Mouse (Mus musculus) stomach, embryonic 15.5 days (tissue): ENCODE results near the gene Hhatl. TPM values are rescaled to one million over a fixed set of nuclear protein-coding genes. Genes with fewer than 3 reads are reported as not detected.

ENCODE experiments used
- ATAC-seq: fragments of 200-750 bp; cut with Nextera tagmentation; 2 replicates; pipeline ENCODE4 v1.8.0; 2017; ENCODE audit warnings: low read depth, moderate number of reproducible peaks, moderate TSS enrichment; ENCODE audit not compliant: insufficient read depth, low FRiP score
- H3K27ac ChIP-seq: fragments of 300-500 bp; sonication (generic); 2 replicates; pipeline ENCODE4 v1.5.1; 2015; ENCODE audit warnings: mild to moderate bottlenecking, inconsistent platforms
- H3K27me3 ChIP-seq: fragments of 300-500 bp; sonication (generic); replicated peaks from 2 replicates; pipeline ENCODE4 v1.6.1; 2015; ENCODE audit warnings: inconsistent platforms
- H3K36me3 ChIP-seq: fragments of 300-500 bp; sonication (generic); 2 replicates; pipeline ENCODE4 v1.6.1; 2015; ENCODE audit warnings: inconsistent platforms
- H3K4me1 ChIP-seq: fragments of 300-500 bp; sonication (generic); 2 replicates; pipeline ENCODE4 v1.6.1; 2015; ENCODE audit warnings: inconsistent platforms
- H3K4me2 ChIP-seq: fragments of 300-500 bp; sonication (generic); 2 replicates; pipeline ENCODE4 v1.6.1; 2015; ENCODE audit warnings: mild to moderate bottlenecking, inconsistent platforms
- H3K4me3 ChIP-seq: fragments of 300-500 bp; sonication (generic); replicated peaks from 2 replicates; pipeline ENCODE4 v1.5.1; 2015; ENCODE audit warnings: inconsistent platforms
- H3K9ac ChIP-seq: fragments of 300-500 bp; sonication (generic); 2 replicates; pipeline ENCODE4 v1.6.1; 2015; ENCODE audit warnings: inconsistent platforms
- H3K9me3 ChIP-seq: fragments of 300-500 bp; sonication (generic); 2 replicates; pipeline ENCODE4 v1.6.1; 2016; ENCODE audit warnings: inconsistent platforms
- WGBS: fragments of 180-500 bp; shearing (Covaris S2); methylation state at CpG from one replicate; pipeline ENCODE4 v1.1.7; 2015; 5-methylcytosine and 5-hydroxymethylcytosine counted together
- polyA plus RNA-seq: library from polyadenylated mRNA; unstranded; fragments of >200 nt; fragmentation: Nextera tagmentation; extraction: Ambion mirVana; gene quantifications from 2 replicates; pipeline ENCODE4 v1.2.1, GENCODE M21; 2015

Gene Hhatl
- polyA plus RNA-seq, 1 experiment from 2014 or later, result 1.2 TPM

DNA sequence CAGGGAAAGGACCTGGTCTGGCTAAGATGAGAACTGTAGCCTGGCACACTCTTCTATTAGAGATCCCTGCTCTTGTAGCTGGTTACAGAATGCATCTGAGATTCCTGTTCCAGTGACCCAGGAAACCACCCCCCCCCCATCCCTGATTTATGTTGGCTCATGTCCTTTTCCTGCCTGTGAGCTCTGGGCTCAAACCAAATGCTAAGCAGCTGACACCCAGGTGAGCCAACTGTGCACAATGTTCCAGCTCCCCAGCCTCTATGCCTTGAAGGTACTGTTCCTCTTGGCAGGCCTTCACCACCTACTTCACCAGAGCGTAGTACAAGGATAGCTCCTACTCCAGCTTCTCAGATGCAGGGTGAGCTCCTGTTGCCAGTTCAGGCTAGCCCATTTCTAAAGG is 30.7 kb upstream of the Hhatl start:
- Histone ChIP-seq H3K27me3 (no peaks in the 10 kb centered on the region), H3K4me3 (no peak overlapping the region), H3K9me3 (no peaks in the 10 kb centered on the region), H3K27ac (no peak overlapping the region), H3K36me3 (no peaks in the 10 kb centered on the region), H3K4me1 (0 out of 2 replicates have a peak, but pooled peaks cover 4% of the 10 kb centered on the region), H3K9ac (no peak overlapping the region), H3K4me2 (no peak overlapping the region)
- ATAC-seq, result no peak
- WGBS, result 84% methylated on average over 1 of the region's 1 CpGs

DNA sequence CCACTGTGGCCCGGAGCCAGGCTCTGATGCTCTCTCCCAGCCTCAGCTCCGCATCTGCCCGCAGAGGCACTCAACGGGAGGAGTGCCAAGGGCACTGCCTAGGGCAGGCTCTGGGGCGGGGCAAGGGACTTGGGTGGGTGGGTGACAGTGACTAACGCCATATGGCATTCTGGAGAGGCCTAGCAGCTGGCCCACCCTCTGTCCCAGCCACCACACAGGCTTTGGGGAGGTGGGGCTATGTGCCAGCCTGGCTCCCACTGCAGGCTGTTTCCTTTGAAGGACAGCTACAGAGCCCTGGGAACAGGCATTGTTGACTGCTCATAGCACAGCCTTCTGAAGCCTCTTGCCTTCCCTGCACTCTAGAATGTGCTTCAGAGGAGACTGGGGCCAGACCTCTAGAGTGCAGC is 30.3 kb upstream of the Hhatl start:
- no peak for ATAC-seq
- Histone ChIP-seq H3K27ac (no peak overlapping the region), H3K9me3 (no peaks in the 10 kb centered on the region), H3K4me3 (no peak overlapping the region), H3K9ac (no peak overlapping the region), H3K4me2 (no peak overlapping the region), H3K27me3 (no peaks in the 10 kb centered on the region), H3K36me3 (no peaks in the 10 kb centered on the region), H3K4me1 (0 out of 2 replicates have a peak, but pooled peaks cover 4% of the 10 kb centered on the region)
- WGBS, result 71% methylated on average over 6 of the region's 6 CpGs

GRCm38 (mm10) chr9:121820765-121821164 is 28.5 kb upstream of the Hhatl start:
- 67% methylated on average over 5 of the region's 5 CpGs for WGBS
- Histone ChIP-seq H3K9me3 (no peaks in the 10 kb centered on the region), H3K4me2 (no peak overlapping the region), H3K36me3 (no peaks in the 10 kb centered on the region), H3K27me3 (no peaks in the 10 kb centered on the region), H3K27ac (no peak overlapping the region), H3K9ac (no peak overlapping the region), H3K4me3 (no peak overlapping the region), H3K4me1 (0 out of 2 replicates have a peak, but pooled peaks cover 4% of the 10 kb centered on the region)
- no peak for ATAC-seq

GRCm38 (mm10) chr9:121819771-121820471 is 27.6 kb upstream of the Hhatl start:
- H3K27me3 ChIP-seq, result no peaks in the 10 kb centered on the region
- no peak overlapping the region for H3K9ac ChIP-seq
- H3K27ac ChIP-seq, result peak overlapping the region; percentile 21; the same call in 1 of the 2 replicates
- H3K4me1 ChIP-seq, result 0 out of 2 replicates have a peak, but pooled peaks cover 4% of the 10 kb centered on the region
- H3K36me3 ChIP-seq, result no peaks in the 10 kb centered on the region
- H3K4me2 ChIP-seq, result no peak overlapping the region
- no peaks in the 10 kb centered on the region for H3K9me3 ChIP-seq
- ATAC-seq, result no peak
- H3K4me3 ChIP-seq, result no peak overlapping the region
- WGBS, result 42% methylated on average over 7 of the region's 7 CpGs

GRCm38 (mm10) chr9:121819073-121819770 is 26.9 kb upstream of the Hhatl start:
- H3K9me3 ChIP-seq, result no peaks in the 10 kb centered on the region
- H3K27ac ChIP-seq, result peak overlapping the region; percentile 21; the same call in 1 of the 2 replicates
- H3K27me3 ChIP-seq, result no peaks in the 10 kb centered on the region
- H3K36me3 ChIP-seq, result no peaks in the 10 kb centered on the region
- 0 out of 2 replicates have a peak, but pooled peaks cover 4% of the 10 kb centered on the region for H3K4me1 ChIP-seq
- 0 out of 2 replicates have a peak, but pooled peaks have one; percentile 11 for ATAC-seq
- no peak overlapping the region for H3K9ac ChIP-seq
- H3K4me2 ChIP-seq, result peak overlapping the region; percentile 23; the same call in 1 of the 2 replicates
- no peak overlapping the region for H3K4me3 ChIP-seq
- 43% methylated on average over 9 of the region's 9 CpGs for WGBS

- Histone ChIP-seq H3K9me3 (no peaks in the 10 kb centered on the region), H3K36me3 (no peaks in the 10 kb centered on the region), H3K27me3 (no peaks in the 10 kb centered on the region), H3K4me1 (0 out of 2 replicates have a peak, but pooled peaks cover 7% of the 10 kb centered on the region), H3K4me2 (no peak overlapping the region), H3K4me3 (no peak overlapping the region), H3K27ac (no peak overlapping the region), H3K9ac (no peak overlapping the region)
- 73% methylated on average over 6 of the region's 6 CpGs for WGBS
- no peak for ATAC-seq
Measured at GRCm38 (mm10) chr9:121815183-121815582, 22.9 kb upstream of the Hhatl start.

DNA sequence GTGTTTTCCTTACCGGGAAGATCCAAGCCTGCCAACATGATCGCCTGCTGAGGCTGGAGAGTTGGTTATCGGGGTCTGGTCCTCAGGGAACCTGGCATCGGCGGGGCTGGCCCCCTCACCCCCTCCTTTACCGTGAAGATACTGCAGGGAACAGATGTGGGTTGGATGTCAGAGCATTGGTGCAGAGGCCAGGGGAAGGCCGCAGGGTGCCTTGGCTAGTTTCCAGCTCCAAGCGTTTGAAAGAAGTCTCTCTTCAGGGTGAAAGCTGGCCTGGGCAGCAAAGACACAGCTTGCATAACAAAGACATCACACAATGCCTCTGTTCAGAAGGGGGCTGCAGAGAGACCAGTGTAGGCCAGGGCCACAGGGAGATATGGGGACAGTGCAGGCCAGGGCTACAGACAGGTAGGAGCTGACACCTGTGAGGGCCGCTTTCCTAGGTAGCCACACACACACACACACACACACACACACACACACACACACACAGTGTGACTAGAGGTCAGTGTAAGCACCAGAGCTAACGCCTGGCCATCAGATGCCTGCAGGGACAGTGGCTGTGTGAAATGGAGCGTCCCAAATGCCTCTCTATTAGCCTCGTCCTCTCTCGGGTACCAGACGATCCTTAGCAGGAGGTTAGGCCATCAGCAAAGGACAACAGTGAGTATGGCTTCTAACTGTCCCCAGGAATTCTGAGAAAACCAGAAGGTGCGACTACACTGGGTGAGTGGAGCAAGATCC is 17.9 kb upstream of the Hhatl start:
- no peaks in the 10 kb centered on the region for H3K27me3 ChIP-seq
- H3K4me1 ChIP-seq, result 0 out of 2 replicates have a peak, but pooled peaks cover 7% of the 10 kb centered on the region
- no peak overlapping the region for H3K4me3 ChIP-seq
- H3K36me3 ChIP-seq, result no peaks in the 10 kb centered on the region
- no peak for ATAC-seq
- no peak overlapping the region for H3K9ac ChIP-seq
- H3K4me2 ChIP-seq, result no peak overlapping the region
- no peaks in the 10 kb centered on the region for H3K9me3 ChIP-seq
- H3K27ac ChIP-seq, result no peak overlapping the region
- WGBS, result 48% methylated on average over 15 of the region's 15 CpGs

DNA sequence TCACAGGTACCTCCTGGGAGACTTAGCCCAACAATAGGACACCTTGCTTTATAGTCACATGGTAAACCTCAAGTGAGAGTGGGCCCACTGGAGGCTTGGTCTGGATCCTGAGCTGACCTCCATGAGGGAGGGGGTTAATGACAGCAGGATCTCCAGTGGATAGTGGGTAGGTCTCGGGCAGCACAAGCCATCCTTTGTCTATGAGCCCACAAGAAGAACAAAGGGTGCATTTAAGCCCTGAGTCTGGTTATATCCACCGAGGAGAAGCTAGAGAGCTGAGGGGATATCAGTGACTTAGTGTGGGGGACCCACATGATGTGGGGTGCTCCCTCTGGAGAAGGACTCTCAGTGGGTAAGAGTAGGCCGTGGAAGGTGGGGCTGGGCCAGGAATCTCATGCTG is 16.2 kb upstream of the Hhatl start:
- WGBS, result 71% methylated on average over 3 of the region's 3 CpGs
- no peak overlapping the region for H3K9ac ChIP-seq
- H3K27ac ChIP-seq, result no peak overlapping the region
- no peak for ATAC-seq
- H3K4me2 ChIP-seq, result no peak overlapping the region
- H3K4me1 ChIP-seq, result 0 out of 2 replicates have a peak, but pooled peaks cover 7% of the 10 kb centered on the region
- H3K27me3 ChIP-seq, result no peaks in the 10 kb centered on the region
- no peaks in the 10 kb centered on the region for H3K9me3 ChIP-seq
- H3K36me3 ChIP-seq, result no peaks in the 10 kb centered on the region
- H3K4me3 ChIP-seq, result no peak overlapping the region

DNA sequence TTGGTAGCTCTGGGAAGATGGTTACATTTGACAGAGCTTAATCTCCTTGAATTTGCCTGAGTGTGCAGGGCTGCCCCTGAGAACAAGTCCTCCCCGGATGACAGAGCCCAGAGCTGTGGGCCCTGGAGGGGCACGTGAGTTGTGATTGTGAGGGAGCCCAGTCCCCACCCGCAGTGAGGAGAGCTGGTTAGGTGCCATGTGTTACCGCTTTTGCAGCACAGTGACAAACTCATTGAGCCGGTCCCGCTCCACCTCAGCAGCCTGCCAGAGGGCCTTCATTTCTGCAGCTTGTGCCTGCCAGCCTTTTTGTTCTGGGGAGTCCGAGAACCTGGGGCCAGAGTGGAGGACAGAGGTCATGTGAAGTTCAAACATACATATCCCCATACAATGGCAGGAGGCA is 15.6 kb upstream of the Hhatl start:
- no peaks in the 10 kb centered on the region for H3K36me3 ChIP-seq
- no peak overlapping the region for H3K9ac ChIP-seq
- WGBS, result 61% methylated on average over 7 of the region's 7 CpGs
- ATAC-seq, result no peak
- no peaks in the 10 kb centered on the region for H3K9me3 ChIP-seq
- 0 out of 2 replicates have a peak, but pooled peaks cover 7% of the 10 kb centered on the region for H3K4me1 ChIP-seq
- no peak overlapping the region for H3K27ac ChIP-seq
- no peaks in the 10 kb centered on the region for H3K27me3 ChIP-seq
- no peak overlapping the region for H3K4me2 ChIP-seq
- no peak overlapping the region for H3K4me3 ChIP-seq

GRCm38 (mm10) chr9:121807546-121807945 is 15.2 kb upstream of the Hhatl start:
- Histone ChIP-seq H3K4me3 (no peak overlapping the region), H3K9ac (no peak overlapping the region), H3K36me3 (no peaks in the 10 kb centered on the region), H3K4me1 (0 out of 2 replicates have a peak, but pooled peaks cover 11% of the 10 kb centered on the region), H3K27ac (no peak overlapping the region), H3K9me3 (no peaks in the 10 kb centered on the region), H3K27me3 (no peaks in the 10 kb centered on the region), H3K4me2 (no peak overlapping the region)
- ATAC-seq, result no peak
- 59% methylated on average over 1 of the region's 1 CpGs for WGBS

- WGBS, result 51% methylated on average over 7 of the region's 7 CpGs
- H3K9ac ChIP-seq, result no peak overlapping the region
- H3K27ac ChIP-seq, result no peak overlapping the region
- ATAC-seq, result no peak
- no peak overlapping the region for H3K4me2 ChIP-seq
- no peaks in the 10 kb centered on the region for H3K27me3 ChIP-seq
- no peak overlapping the region for H3K4me3 ChIP-seq
- H3K4me1 ChIP-seq, result 0 out of 2 replicates have a peak, but pooled peaks cover 4% of the 10 kb centered on the region
- H3K36me3 ChIP-seq, result no peaks in the 10 kb centered on the region
- no peaks in the 10 kb centered on the region for H3K9me3 ChIP-seq
Measured at GRCm38 (mm10) chr9:121802747-121803146, 10.4 kb upstream of the Hhatl start.
